Mouse (Mus musculus): ENCODE data around the gene Cth. TPM values are rescaled to one million over a fixed set of nuclear protein-coding genes. Genes with fewer than 3 reads are reported as not detected.
A peak's percentile ranks its signal among the peaks of the same experiment; 100 is the strongest.

Gene Cth
- polyA plus RNA-seq, 3 experiments from 2014 or later = not detected

DNA sequence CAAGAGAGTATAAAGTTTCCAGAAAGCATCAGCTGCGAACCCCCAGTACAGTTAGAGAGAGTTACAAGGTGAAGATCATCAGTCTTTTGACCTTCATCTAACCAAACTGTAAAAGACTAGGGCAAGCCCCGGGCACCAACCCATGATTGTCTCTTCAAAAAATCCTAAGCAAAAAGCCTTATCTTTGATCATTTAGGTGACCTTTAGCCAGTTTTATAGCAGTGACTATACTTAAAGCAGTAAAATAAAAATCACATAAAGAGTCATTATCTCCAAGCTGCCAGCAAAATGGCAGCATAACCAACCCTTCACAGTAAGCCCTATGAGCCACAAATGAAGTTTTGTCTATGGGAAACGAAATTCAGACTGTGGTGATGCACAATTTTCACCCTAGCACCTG lies 14.6 kb downstream of the Cth start:
- no peak for ATAC-seq

DNA sequence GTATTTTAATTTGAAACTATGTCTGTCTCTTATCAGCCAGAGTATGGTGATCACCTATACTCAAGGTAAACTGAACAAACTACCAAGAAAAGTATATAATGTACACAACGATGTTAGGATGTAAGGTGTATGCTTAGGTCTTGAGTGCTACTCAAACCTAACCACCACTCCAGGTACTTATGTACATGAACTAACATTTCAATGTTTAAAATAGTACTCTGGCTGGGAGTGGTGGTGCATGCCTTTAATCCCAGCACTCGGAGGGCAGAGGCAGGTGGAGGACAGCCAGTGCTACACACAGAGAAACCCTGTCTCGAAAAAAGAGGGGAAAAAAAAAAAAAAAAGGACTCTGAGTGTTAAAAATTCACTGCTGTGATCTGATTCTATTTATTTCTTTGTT lies 16.7 kb downstream of the Cth start:
- no peak for ATAC-seq

DNA sequence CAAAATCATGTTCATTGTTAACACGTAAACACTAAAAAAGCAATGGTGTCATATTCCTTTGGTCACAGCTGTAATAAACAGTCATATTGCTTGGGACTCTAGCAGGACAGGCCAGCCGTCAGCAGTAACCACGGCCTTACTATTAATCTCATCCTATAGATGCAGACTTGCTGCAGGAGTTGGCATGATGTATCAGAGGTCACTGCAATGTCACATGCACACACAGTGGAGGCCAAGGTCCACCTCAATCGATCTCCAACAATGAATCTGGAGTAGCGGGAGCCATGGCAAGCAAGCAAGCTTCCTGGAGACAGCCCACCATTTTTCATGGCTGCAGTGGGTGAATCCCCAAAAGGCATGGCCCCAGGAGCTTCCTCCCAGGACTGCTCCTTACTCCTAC lies 23.2 kb downstream of the Cth start:
- no peak for ATAC-seq

DNA sequence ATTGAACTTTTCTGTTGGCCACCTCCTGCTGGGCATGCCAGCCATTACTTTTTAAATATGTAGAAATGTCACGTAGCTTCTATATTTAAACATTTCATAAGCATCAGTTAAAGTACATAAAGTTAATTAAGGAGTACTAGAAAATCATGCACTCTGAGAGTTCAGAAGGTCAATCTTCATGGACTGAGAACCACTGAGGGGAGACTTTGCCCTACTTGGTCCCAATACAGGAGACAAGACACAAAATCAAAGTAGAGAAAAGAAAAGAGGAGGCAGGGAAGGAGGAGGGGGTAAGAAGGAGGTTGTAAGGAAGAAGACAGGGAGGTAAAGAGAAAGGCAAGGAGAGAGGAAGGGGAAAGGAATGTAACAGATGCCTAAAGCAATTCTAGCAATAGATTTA lies 24.9 kb downstream of the Cth start:
- ATAC-seq = no peak

DNA sequence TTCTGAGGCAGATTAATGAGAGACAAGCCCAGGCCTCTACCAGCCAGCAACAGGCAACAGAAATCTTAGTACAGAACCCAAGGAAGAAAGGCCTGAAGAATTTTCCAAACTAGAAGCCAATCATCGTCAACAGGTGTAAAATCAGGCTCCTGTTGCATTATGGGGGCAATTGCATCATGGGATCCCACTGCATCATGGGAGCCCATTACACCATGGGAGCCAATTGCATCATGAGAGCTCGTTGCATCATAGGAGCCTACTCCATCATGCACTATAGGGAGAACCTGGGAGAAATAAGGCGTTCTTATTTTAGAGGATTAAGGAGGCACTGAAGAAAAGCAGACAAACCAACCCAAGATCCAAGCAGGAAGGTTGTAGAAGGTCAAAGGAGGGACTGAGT lies 27.2 kb downstream of the Cth start:
- no peak for ATAC-seq

DNA sequence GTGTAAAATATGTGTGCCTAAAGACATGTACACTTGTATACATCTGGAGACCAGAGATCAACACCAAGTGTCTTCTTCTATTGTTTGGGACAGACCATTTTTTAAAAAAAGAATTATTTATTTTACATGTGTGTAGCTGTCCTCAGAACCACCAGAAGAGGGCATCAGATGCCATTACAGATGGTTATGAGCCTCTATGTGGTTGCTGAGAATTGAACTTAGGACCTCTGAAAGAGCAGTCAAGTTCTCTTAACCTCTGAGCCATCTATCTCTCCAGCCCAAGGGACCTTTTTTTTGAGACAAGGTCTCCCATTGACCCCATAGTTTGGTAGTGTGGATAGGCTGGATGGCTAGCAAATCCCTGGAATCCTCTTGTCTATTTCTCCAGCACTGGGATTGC lies 33.1 kb downstream of the Cth start:
- no peak for ATAC-seq

DNA sequence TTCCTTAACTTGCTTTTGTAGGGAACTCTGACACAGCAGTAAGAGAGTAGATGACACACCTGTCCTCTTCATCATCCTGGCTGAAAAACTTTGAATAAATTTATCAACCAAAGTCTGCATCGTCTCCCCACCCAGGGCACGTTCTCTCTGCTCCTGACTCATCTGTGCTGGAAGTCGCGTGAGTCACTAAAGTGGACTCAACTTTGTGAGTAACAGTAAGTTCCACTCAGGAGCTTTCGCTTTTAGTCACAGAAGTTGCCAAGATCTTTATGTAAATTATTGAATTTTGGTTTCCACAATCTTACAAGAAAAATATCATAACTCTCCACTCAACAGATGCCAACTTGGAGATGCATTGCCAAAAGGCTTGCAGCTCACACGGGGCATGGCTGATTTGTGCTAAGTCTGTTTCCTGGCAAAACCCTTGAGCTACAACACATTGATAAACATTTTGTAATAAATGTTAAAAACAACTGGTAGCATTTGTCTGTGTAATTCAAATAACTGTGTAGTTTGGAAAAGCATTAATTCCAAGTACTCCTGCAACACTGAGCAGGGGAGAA lies 40.7 kb downstream of the Cth start:
- ATAC-seq = no peak

DNA sequence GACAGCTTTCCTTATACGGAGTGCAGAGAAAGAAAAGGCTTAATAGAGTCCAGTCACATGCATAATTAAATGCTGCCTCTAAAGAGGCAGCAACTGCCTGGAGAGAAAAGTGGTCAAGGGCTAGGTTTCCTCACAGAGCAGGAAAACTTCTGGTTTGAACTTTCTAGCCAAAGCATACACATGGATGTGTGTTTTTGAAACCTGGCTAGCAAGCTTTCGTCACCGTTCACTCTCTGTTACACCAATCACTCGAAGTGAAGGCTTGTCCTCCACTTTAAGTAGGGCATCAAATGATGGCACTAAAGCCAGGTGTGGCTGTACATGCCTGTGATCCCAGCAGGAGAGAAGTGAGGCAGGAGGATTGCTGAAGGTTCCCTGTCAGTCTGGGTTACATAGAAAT lies 41.8 kb downstream of the Cth start:
- ATAC-seq = no peak

DNA sequence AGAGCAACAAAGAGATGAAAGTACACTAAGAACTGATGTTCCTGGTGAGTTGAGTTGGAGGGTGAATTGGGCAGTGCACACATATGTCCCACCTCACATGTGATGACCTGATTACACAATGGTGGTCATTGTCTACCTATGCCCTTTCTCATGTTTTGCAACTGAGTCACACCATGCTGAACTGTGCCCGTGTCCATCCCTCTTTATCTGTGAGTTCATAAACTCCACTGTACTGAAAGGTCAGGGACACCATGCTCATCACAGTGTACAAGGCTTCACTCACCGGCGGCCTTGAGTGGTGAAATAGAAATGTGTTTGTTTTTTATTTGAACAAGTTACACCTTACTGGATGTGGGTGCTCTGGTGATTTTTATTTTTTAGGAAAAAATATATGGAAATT lies 42.9 kb downstream of the Cth start:
- ATAC-seq = no peak

DNA sequence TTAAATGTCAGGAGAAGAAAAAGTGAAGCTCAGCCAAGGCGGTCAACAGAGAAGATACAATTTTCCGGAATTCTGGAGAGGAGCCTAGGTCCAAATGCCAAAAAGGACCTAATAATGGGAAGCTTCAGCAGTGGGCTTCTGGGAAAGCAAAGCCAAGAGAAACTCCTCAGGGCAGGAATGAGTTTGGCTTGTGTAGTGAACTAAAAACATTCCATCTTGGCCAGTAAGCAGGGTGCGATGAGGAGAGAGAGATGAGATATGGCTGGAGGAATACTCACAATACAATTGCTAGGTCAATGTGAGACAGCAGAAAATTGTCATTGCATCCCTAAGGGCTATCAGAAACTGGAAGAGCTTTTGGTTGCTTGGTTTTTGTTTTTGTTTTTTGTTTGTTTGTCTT lies 43.9 kb downstream of the Cth start:
- ATAC-seq = no peak

DNA sequence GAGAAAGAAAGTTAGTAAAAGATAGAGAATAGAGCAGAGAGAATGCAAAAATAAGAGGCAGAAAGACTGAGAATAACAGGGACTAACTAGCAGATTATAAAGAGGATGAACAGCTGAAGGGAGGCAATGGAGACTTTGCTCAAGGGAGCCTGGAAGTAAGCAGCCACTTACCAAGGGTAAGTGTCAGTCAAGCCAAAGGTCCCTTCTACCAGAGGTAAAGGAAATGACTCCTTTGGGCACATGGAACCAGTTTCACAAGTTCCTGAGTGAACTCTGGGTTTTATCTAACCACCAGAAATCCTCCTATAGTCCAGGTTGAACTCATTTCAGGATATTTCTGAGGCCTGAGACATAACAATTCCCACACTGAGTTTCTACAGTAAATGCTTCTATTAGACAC lies 47.0 kb downstream of the Cth start:
- no peak for ATAC-seq

DNA sequence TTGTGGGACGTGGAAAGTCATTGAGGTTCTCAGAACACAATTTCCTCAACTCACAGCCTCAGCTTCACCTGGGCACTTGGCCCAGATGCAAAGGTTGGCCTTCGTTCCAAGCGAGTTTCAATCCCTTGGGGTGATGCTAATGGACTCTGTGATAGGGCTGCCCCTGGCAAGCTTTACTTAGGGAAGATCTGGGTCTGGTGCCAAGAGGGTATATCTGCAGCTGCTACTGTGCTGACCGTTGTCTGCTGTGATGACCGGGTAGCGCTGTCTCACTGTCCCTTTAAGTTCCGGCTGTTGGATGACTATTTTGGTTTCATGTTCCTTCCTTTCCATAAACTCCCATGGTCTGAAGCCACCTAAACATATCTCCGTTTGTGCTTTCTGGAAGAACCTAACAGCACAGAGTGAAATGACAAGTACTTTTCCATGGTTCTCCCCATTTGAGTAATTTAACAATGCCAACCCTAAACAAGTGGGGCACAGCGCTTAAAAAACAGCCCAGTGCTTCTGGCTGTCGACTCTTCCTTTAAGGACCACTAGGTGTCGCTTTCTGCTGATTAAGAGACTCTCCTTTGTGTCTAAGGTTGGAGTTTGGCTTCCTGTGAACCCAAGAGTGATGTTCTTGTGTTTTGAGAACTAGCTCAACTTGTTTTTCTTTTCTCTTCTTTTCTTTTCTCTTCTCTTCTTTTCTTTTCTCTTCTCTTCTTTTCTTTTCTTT lies 48.3 kb downstream of the Cth start:
- peak; percentile 68 for ATAC-seq

DNA sequence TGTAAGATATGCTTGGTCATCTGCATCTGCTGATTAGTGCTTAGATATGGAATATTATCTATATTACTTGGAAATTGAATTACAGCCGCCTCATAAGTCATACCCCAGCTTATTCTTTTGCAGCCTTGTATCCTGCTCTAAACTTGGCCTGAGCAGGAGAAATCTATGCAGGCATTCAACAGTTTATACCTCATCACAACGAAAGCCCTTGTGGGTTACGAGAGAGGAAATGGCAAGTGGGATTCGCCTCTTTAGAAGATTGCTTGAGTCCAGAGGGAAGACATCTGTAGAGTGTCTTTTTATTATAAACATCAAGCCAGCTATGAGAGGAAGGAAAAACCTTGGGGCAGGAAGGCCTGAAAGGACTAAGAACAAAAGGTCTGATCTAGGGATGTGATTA lies 52.0 kb downstream of the Cth start:
- no peak for ATAC-seq

DNA sequence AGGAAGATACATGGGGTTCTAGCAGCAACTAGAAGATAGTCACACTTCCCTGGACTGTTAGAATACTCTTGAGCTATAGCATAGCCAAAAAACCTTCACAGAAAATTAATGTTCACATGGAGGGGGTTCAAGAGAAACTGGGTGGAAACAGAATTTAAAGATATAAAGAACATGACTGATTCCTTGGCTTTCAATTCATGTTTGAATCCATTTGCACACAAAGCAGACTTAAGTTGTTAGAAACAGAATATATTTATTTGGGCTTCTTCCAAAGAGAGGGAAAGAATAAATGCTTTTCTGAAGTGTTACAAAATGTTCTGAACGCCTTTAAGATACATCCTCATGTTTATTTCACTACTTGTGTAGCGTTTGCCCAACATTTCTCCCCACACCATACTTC lies 57.0 kb downstream of the Cth start:
- no peak for ATAC-seq

DNA sequence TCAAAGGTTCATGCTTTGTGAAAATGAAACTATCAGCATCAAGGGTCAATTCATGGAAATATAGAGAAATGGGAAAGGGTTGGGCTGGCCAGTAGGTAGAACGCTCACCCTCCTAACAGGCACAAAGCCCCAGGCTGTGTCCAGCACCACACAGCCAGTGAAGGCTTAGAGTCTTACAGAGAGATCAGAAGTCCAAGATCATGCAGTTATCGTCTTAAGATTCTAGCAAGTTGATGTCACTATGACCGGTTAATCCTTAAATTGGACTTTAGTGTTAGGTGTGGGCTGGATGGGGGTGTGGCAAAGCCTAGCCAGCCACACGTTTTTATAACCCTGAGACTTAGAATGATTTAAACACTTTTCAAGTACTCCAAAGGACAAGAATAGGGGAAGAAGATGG lies 58.6 kb downstream of the Cth start:
- ATAC-seq = no peak

DNA sequence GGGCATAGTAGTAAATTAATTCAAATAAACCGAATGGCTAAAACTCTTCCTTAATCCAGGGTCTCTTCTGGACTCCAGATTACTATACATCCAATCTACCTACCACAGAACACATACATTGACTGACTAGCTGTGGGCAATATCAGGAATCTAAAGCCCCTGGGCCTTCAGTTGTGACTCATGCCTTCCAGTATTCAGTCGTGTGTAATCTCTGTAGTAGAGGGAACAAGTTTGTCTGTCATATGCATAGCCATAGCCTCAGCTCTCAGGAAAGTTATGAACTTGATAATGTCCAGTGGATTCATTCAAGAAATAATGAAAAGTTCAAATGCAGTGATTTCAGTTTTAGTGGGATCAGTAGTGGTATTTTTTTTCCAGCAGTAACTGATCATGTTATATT lies 59.0 kb downstream of the Cth start:
- ATAC-seq = no peak

DNA sequence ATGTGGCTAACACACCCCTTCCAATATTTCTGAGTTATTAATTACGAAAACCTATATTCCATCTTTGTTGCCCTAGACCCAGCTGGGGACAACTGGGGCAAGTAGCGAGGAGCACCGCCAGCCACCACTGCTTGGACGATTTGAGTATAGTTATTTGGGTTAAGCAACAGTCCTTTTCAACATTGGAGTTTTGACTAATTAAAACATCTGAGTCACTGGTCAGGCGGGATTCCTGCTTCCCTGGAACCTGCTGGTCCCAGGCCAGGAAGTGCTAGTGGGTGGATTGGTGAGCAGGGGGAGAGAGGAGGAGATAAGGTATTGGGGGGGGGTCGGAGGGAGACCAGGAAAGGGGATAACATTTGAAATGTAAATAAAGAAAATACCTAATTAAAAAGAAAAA lies 59.4 kb downstream of the Cth start:
- ATAC-seq = no peak

DNA sequence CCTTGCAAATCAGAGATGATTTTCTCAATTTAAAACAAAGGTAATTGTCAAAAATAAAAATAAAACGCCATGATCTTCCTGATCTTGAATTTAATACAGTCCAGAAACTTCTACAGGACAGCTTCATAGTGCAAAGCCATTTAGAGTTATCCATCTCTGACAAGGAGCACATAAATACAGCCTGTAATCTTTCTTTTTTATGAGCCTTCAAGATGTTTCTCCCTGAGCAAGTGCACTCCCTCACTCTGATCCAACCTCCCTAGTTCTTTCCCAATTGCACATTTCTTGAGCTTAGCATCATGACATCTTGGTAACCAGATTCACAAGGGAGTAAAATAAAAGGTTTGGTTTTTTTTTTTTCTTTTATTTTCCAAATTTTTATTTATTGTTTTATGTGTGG lies 72.1 kb downstream of the Cth start:
- no peak for ATAC-seq

DNA sequence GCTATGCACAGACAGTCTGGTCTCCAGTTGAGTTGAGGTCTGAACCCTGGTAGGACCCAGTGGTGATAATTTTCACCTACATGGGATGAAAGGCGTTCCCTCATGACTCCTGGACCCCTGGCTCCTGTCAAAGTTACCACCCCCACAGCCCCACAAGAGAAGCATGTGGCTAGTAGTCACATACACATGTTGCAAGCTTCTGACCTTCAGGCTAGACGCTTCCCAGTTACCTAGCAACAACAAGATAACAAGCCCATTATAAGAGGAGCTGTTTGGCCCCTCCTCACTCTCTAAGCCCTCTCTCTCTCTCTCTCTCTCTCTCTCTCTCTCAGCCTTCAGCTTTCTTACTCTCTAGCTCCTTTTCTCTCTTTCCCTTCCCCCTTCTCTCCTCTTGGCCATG lies 76.4 kb downstream of the Cth start:
- no peak for ATAC-seq

DNA sequence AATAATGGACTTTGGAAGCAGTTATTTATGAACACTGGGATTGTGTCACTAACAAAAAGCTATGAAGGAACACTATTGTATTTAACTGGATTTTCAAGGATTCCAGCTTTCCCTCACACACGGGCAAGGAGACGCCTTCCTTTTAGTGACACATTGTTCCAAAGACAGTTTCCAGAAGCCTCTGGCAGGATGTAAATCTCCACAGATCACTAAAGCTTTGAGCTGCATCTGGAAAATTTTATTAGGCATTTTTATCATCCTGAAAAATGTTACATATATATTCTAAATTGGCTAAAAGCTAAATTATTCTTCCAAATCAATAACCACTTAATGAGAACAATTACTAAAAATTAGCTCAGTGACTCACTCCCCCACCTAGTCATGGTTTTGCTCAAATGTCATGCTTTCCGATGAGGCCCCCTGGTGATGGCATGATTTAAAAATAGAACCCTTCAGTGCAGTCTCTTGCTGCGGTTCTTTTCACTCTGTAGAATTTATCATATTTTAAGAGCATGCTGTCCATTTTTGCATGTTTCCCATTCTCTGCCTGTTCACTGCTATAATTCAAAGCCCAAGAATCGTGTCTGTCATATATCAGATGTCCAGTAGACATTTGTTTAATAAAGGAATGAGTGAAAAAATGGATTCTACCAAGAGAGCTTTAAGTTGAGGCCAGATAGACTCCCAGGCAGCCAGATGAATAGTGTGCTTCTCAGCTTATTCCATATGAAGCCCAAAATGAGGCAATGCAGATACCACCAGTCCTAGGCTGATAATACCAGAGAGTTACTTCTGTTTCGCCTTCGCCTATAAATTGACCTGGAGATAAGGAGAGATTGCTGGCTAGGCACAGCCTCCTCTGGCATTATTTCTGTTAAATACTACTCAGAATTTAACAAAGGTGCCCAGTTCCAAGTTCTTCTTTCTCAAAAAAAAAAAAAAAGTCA lies 77.3 kb downstream of the Cth start:
- ATAC-seq = no peak
